Mouse (Mus musculus): ENCODE results near the gene Ssxa1.
A peak's percentile ranks its signal among the peaks of the same experiment; 100 is the strongest.
"Not testable (repeated sequence)": the region's sequence is repeated elsewhere in the genome, so short reads cannot be mapped to it uniquely, and the experiment has no call there.

Ssxa1 gene

GRCm38 (mm10) chrX:21115520-21115919 lies at the start of gene Ssxa1:
Ssxa1 (plus strand) TSS chrX:21115820.
- DNase-seq, result no peak

- DNase-seq, result no peak
Observed at GRCm38 (mm10) chrX:21068106-21068505, 47.5 kb upstream of the Ssxa1 start, which contains the start of gene Spaca5. Spaca5 (plus strand) TSS chrX:21068406.

DNA sequence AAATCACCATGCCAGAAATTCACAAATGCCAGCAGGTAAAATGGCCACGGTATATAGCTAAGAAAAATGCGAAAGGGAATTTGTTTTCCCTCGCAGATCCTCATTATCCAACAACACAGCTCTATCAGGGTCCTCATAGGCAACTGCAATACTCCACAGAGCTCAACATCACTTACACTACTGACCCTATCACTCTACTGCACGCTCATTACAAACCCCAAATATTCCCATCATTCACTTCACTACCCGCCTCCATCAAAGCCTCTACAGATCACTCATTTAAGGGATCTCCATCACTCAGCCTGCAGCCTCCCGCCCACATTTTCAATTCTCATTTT lies 27.0 kb upstream of the Ssxa1 start:
- no peak for DNase-seq

- peak; percentile 67 for DNase-seq
Observed at GRCm38 (mm10) chrX:21088983-21089866, 26.4 kb upstream of the Ssxa1 start, which contains the start of gene Zfp300. Zfp300 (minus strand) TSS chrX:21089527.

DNA sequence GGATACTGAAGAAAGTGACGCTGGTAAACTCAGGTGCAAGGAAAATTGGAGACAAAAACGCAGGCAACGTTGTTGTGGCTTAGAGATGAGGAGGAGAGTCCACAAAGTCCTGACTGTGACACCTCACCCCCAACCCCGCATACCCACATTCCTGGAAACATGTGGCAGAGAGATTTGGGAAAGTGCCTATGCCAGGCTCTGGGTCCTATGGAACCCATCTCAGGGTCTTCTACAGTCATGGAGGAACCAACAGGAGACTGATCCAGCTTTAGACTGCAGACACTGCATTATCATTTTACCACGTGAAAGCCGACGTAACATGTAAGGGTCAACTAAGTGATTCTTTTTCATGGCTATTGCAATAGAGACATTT lies 25.8 kb upstream of the Ssxa1 start:
- DNase-seq, result peak; percentile 5

GRCm38 (mm10) chrX:21146675-21147074 lies 31.1 kb downstream of the Ssxa1 start:
- not testable (repeated sequence) for DNase-seq

All from right cerebral cortex, postnatal 4 days (tissue).